Mouse (Mus musculus) c-Kit-negative CD71-positive TER-119-positive erythroid progenitor cells, embryonic 14.5 days (primary cell): ENCODE data around the gene Fam241a.

ENCODE experiments used
- DNase-seq: peaks from one replicate; pipeline ENCODE4 v3.0.0-alpha.2; 2013; ENCODE audit warnings: low read depth, low spot score

The Fam241a gene

DNA sequence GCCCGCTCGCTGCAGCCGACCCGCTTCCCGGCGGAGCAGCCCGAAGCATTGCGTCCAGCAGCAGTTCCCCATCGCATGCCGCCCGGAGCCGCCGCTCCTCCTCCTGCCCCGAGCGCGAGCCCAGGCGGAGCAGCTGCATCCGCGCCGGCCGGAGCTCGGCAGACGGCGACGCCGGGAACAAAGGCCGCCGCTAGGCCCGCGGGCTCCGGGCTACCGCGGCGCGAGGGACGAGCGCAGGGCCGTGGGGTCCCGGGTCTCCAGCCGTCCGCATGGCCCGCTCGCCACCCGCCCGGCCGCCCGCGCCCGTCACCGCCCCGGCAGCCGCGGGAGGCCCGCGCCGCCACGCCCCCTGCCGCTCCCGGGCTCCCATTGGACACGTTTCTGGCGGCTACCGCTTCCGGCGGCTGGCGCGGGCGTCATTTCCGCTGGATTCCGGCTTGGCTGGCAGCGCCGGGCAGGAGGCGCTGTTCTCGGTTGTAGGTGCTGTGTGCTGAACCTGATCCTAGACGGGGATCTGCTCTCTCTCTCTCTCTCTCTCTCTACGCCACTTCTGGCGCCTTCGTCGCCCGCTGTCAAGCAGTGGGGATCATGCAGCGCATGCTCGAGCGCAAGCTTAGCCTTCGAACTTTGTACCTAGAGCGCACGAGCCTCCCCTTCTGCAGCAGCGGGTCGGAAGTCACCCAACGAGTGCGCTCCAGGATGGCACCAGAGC lies 58.8 kb downstream of the Fam241a start, which contains the start of gene Ap1ar:
Ap1ar (minus strand) TSS at position 370 of the 712 bp plus-strand sequence.
- DNase-seq, result peak; percentile 86

DNA sequence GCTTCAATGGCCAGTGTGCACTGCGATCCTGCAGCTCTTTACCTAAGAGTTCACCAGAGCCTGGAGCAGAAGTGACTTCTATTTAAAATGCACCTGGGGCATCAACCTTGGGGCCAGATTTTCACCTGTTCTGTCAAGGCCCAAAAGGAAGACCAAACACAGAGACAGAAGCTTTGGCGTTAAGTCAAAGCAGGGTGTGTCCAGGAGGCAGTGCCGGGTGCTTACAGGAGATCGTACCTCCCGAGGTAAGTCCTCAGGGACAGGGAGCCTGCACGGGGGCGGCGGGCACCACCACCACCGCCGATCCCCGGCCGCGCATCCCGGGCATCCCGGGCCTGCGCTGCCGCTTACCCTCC lies 59.3 kb downstream of the Fam241a start:
- no peak for DNase-seq

DNA sequence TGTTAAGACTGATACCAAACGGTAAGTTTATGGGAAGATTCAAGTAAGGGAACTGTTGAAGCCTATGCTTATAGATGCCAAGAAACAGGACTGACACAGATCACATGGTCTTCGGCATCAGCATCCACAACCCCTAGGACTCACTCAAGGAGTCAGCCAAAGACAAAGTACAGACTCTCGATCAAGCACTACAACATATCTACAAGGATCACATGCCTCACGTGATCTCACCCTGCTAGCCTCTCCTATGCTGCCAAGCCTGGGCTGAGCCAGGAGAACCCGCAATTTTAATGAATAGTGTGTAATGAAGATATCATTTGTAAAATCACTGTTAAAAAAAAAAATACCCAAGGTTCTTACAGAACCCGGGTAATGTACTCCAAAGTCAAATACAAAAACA lies 60.5 kb downstream of the Fam241a start:
- DNase-seq, result no peak

DNA sequence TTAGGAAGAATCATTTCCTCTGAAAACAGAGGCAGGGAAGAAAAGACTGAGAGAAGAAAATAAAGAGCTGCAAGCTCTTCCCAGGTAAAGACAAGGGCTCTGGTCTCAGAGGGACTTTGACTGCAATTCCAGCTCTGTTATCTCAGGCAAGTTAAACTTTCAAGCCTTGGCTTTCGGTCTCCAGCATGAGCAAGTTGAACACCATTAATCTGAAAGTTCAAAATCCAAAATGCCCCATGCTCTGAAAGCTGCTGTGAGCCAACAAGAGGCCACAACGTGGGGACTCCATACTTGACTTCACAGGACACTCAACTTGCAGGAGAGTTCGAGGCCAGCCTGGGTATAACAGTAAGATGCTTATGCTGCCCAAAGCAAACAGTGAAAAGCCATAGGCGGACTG lies 62.1 kb downstream of the Fam241a start:
- DNase-seq, result no peak

DNA sequence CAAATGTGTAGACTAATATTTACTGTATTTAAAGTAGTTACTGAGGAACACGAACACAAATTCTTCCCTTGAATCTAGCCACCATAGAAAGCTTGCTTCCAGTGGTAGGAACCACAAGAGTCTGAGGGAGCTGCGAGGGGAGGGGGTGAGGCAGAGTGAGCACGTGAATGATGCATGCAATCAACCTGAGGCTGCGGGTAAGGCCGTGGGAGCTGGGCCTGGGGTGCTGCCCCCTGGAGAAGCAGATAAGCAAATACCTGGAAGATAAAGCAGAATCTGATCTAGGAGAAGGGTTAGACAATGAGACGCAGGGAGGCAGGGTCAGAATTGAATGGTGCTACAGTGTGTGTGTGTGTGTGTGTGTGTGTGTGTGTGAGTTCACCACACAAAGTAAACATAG lies 65.0 kb downstream of the Fam241a start:
- DNase-seq, result no peak

DNA sequence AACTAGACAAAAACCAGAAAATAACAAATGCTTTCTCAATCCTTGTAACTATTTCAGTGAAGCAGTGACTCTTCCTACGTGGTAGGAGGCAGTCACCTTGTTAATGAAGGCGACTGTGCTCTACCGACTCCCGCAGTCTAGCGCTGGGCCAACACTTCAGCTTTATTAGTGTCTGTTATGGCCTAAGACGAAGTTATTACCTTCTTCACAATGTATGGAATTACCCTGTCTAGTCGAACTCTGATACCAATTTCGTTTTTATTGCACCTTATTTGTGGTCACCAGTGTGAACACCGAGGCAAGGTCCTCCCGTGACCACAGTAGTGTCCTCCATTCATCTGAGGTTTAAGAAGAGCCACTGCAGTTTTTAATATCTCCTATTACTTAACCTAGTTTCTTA lies 65.9 kb downstream of the Fam241a start:
- no peak for DNase-seq

DNA sequence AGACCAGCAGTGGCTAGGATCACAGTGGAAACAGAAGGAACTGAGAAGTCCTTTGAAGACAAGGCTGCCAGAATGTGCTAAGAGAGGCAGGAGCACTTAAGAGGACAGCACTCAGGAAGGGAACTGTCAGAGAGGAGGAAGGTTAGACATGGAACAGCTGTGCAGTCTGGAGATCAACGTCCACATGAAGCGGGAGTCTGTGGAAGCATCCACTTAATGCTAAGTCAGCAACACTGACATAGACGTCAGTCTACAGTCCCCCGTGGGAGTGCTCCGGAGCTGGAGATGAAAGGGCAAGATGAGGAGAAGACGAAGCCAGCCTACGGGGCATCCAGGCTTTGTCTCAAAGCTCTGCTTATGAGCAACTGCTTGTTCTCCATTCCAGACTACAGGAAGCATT lies 69.0 kb downstream of the Fam241a start:
- DNase-seq, result no peak

DNA sequence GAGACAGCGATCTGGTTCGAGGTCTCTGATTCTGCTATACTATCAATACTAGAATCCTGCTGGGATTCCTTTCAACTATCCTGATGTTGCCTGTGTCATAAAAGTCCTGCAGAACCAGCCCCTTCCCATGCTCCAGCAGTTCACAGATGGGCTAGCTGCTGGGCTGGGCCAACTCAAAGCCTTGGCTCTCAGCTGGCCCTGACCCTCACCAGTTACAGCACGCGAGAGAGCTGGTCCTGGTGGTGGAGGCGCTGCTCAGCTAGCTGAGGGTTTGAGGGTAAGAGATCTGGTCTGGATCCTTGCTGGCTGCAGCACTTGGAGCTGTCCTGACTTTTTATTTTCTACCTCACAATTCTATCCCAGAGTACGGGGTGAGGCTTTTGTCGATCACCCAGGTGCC lies 69.6 kb downstream of the Fam241a start:
- no peak for DNase-seq

DNA sequence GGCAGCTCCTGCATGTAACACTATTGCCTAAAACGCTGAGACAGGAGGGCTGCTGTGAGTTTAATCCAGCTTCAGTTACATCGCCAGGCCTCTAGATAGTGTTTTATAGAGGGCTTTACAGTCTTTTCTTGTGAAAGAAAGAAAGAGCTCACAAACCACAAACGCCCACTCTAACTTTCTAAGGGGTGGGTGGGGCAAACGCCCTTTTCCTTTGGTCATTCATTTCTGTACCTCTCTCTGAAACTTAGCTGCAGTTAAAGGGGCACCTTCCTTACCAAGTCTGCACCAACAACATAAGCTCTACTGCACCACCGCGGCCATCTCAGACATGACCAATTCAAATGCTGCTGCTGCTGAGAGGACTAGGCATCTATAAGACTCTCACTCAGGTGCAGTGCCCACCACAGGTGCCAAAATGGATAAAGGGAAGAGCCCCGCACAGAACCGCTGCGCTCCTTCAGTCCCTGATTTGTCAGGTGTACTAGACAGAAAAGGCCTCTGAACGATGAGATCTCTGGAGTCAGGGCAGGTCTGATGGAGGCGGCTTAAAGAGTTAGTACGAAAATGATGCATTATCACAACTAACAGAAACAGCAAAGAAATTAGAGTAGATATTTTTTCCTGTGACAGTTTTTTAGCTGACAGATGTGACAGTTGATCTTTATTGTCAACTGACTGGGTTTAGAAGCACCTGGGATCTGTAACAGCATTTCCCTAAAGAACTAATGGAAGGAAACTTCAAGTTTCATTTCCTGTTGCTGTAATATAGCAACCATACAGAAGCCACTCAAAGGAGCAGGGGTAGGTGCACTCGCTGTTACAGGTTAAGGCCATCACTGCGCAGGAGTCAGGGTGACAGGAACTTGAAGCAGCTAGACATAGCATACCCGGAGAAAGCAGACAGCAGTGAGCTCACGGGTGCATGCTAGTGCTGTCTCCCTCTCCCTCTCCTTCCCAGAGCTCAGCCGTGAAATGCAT lies 71.9 kb downstream of the Fam241a start:
- no peak for DNase-seq

DNA sequence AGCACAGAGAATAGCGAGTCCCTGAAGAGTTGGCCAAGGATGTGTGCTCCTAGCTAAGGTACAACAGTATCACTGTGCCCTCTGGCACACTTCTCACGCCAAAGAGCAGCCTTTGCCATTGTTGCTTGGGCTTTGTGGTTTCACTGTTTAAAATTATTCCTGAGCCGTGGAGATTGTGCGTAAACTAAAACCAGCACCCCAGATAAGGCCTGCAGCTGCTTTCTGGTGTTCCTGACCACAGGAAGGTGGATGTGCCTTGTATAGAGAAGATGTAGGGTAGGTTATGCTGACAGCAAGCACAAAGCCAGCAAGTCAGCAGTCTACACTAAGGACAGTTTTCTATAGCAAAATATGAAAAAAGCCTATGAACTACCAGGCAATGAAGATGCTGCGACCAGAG lies 74.9 kb downstream of the Fam241a start:
- no peak for DNase-seq

DNA sequence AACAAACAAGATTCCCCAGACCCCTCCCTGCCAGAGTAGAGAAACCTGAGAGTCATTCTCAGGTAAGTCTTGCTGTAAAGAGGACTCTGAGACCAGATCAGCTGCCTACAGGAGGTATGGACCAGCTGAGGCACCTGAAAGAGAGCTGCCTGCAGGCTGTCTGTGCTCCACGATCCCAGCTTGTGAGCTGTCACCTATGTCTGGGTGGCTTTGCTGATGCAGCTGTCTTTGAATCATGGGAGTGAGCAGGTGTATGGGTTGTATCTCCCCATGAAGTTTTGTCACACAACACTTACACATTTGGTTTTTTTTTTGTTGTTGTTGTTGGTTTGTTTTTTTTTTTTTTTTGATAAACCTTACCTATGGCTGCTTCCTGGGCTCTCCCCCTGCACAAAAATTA lies 75.7 kb downstream of the Fam241a start:
- DNase-seq, result no peak
